Mouse (Mus musculus): ENCODE data around the gene Glb1l. TPM values are rescaled to one million over a fixed set of nuclear protein-coding genes. Genes with fewer than 3 reads are reported as not detected.
A peak's percentile ranks its signal among the peaks of the same experiment; 100 is the strongest.

Gene Glb1l
- total and polyA plus RNA-seq, 2 experiments from 2014 or later = 15.3 to 15.5 TPM

DNA sequence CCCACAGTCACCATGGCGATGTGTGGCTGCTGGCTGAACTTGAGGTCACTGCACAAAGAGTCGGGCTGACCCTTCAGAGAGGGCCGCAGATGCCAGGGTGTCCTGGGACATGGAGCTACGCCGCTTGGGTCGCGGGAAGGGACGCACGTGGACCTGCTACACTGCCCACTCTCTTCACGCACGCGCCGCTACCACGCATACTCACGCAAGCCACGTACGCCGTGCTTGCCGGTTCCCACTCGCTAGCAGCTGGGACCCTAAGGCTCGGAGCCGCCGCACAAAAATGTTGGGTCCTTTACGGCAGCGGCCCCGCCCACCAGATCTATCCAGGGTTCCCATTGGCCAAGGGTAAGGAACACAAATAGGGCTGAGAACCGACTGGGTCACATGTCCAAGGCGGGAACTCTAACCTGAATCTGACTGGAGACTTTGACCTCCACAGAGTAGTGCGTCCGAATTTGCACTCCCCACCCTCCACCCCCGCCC lies 30.5 kb downstream of the Glb1l start, which contains the start of gene Abcb6:
TSS of gene Abcb6 (minus strand) at position 288 of the 486 bp plus-strand sequence.
- WGBS = under 1% methylated on average over 31 of the region's 31 CpGs
- H3K4me1 ChIP-seq (ENCODE audit: insufficient read depth, low read length) = peaks cover 10% of the 10 kb centered on the region
- peak within 1 kb of the TSS; percentile 53 for H3K9ac ChIP-seq (replicated peaks; ENCODE audit: low read length)
- TF ChIP-seq CTCF (IDR thresholded peaks at IDR 0.05; ENCODE audit: low read depth) = no peak
- H3K36me3 ChIP-seq (ENCODE audit: insufficient read depth, low read length) = peaks cover 40% of the 10 kb centered on the region
- no peaks in the 10 kb centered on the region for H3K27me3 ChIP-seq (ENCODE audit: insufficient read depth, low read length)
- ATAC-seq (peak; percentile 93), DNase-seq (ENCODE audit: low spot score) (peak; percentile 96)
- H3K9me3 ChIP-seq (ENCODE audit: low read length) = no peaks in the 10 kb centered on the region
- H3K27ac ChIP-seq = peak within 1 kb of the TSS; percentile 69
- peak within 1 kb of the TSS; percentile 93 for H3K4me2 ChIP-seq (ENCODE audit: low read depth, low read length)
- peak within 1 kb of the TSS; percentile 50 for H3K4me3 ChIP-seq (ENCODE audit: low read length)

DNA sequence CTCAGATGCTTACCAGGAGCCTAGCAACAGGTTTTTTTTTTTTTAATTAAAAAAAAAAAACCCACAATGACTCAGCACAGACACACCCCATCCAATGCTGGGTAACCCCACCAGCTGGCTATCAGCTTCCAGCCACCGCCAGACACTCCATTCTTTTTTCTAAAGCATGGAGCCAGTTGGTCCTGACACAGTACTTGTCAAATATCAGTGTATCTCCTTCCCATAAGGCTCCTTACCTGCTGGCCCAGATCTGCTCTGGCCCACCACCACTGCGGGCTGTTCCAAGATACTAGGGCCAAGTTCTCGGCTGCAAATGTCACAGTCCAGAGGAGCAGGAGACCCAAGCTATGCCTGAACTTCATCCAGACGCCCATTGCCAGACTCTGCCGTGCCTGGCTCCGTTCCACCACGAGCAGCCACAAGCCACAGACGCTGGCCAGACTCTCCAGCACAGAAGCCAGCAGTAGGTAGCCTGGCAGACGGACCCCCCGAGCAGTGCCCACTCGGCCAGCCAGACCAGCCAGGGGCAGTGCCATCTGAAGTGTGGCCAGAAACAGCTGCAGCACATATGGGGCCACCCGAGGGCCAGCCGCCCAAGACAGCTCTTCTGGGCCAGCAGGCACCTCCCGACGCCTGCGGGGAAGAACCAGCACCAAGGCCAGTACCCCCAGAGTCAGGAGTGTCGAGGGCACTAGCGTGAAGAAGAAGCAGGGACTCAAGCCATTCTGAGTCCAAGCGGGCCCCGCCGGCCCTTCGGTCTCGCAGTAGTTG lies 31.1 kb downstream of the Glb1l start:
- Histone ChIP-seq H3K4me2 (ENCODE audit: low read depth, low read length) (peak overlapping the region; percentile 93), H3K27ac (peak overlapping the region; percentile 69), H3K27me3 (ENCODE audit: insufficient read depth, low read length) (no peaks in the 10 kb centered on the region), H3K36me3 (ENCODE audit: insufficient read depth, low read length) (peaks cover 35% of the 10 kb centered on the region), H3K4me3 (ENCODE audit: low read length) (peak overlapping the region; percentile 50), H3K4me1 (ENCODE audit: insufficient read depth, low read length) (peaks cover 10% of the 10 kb centered on the region), H3K9me3 (ENCODE audit: low read length) (no peaks in the 10 kb centered on the region), H3K9ac (replicated peaks; ENCODE audit: low read length) (peak overlapping the region; percentile 53)
- peak; percentile 80 for DNase-seq (ENCODE audit: low spot score)
- no peak for TF ChIP-seq CTCF (IDR thresholded peaks at IDR 0.05; ENCODE audit: low read depth)
- WGBS = 4% methylated on average over 23 of the region's 23 CpGs
- peak; percentile 69 for ATAC-seq

DNA sequence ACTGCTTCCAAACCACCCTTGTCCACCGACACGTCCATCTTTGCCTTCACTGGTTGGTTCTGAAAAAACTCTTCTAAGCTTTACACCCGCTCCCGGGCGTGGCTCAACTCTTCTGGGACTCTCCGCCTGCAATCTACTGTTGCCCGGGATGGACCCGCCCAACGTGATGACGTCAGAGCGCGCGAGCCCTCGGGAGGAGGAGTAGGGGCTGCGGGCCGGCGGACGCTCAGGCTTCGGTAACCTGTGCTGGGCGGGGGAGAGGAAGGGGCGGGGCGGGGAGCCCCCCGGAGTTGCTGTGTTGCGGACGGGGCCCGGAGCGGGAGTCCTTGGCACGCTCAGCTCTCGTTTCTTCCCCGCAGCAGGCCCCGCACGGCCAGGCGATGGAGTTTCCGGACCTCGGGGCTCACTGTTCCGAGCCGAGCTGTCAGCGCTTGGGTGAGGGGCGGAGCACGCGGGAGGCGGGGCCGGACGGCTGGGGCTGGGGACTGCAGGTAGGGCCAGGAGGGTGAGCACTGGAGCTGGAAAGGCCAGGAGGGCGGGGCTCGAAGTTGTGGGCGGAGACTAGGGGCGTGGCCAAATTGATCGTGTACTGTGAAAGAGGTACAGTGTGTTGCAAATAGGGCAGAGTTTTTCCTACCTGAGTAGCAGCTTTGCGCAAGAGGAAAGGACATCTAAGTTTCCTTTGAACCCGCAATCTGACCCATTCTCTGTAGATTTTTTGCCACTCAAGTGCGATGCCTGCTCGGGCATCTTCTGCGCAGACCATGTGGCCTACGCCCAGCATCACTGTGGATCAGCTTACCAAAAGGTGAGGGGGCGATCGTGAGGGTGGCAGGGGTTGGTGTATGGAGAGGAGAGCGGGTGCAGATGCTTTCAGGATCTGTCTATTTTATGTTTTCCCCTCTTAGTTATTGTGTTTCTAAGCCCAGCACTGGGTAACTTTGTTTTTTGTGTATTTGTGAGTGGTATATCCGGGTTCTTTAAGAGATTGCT lies 41.8 kb downstream of the Glb1l start, which contains the start of gene Zfand2b:
TSS of gene Zfand2b (plus strand) at position 175 of the 993 bp plus-strand sequence.
- no peak for TF ChIP-seq CTCF (IDR thresholded peaks at IDR 0.05; ENCODE audit: low read depth)
- ATAC-seq = peak; percentile 97
- H3K27ac ChIP-seq = peak within 1 kb of the TSS; percentile 82
- H3K9me3 ChIP-seq (ENCODE audit: low read length) = no peaks in the 10 kb centered on the region
- peak within 1 kb of the TSS; percentile 75 for H3K4me3 ChIP-seq (ENCODE audit: low read length)
- peak; percentile 96 for DNase-seq (ENCODE audit: low spot score)
- H3K27me3 ChIP-seq (ENCODE audit: insufficient read depth, low read length) = no peaks in the 10 kb centered on the region
- H3K4me1 ChIP-seq (ENCODE audit: insufficient read depth, low read length) = no peaks in the 10 kb centered on the region
- under 1% methylated on average over 58 of the region's 59 CpGs for WGBS
- peak within 1 kb of the TSS; percentile 72 for H3K4me2 ChIP-seq (ENCODE audit: low read depth, low read length)
- H3K36me3 ChIP-seq (ENCODE audit: insufficient read depth, low read length) = peaks cover 38% of the 10 kb centered on the region
- peak within 1 kb of the TSS; percentile 63 for H3K9ac ChIP-seq (replicated peaks; ENCODE audit: low read length)

DNA sequence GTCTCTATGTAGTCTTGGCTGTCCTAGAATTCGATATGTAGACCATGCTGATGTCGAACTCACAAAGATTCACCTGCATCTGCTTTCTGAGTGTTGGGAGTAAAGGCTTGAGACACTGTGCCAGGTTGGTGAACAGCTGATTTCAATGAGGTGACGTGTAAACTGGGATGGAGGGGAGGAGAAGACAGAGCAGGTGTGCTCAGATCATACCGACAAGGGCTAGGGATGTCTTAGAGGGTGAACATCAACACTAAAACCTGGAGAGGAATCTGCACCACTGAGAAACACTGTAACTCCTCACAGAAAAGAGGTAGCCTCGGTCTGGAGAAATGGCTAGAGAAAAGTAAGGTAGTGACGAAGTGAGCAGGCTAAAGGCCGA lies 42.5 kb downstream of the Glb1l start:
- TF ChIP-seq CTCF (IDR thresholded peaks at IDR 0.05; ENCODE audit: low read depth) = no peak
- H3K27me3 ChIP-seq (ENCODE audit: insufficient read depth, low read length) = no peaks in the 10 kb centered on the region
- 11% methylated on average over 7 of the region's 7 CpGs for WGBS
- peak overlapping the region; percentile 82 for H3K27ac ChIP-seq
- peak overlapping the region; percentile 75 for H3K4me3 ChIP-seq (ENCODE audit: low read length)
- peaks cover 31% of the 10 kb centered on the region for H3K36me3 ChIP-seq (ENCODE audit: insufficient read depth, low read length)
- no peaks in the 10 kb centered on the region for H3K4me1 ChIP-seq (ENCODE audit: insufficient read depth, low read length)
- H3K4me2 ChIP-seq (ENCODE audit: low read depth, low read length) = peak overlapping the region; percentile 72
- DNase-seq (ENCODE audit: low spot score) (peak; percentile 42), ATAC-seq (peak; percentile 70)
- H3K9ac ChIP-seq (replicated peaks; ENCODE audit: low read length) = peak overlapping the region; percentile 63; the same call in 1 of the 2 replicates
- H3K9me3 ChIP-seq (ENCODE audit: low read length) = no peaks in the 10 kb centered on the region

DNA sequence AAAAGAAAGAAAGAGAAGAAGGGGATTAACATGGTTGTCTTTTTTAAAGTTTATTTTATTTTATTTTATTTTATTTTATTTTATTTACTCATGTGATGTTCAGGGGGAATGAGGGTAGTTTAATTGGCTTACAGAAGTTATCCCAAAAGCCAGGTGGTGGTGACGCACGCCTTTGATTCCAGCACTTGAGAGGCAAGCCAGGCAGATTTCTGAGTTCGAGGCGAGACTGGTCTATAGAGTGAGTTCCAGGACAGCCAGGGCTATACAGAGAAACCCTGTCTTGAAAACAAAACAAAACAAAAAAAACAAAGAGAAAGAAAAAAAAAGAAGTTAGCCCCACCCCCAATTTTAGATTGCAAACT lies 50.4 kb downstream of the Glb1l start:
- H3K27ac ChIP-seq = no peak overlapping the region
- no peak overlapping the region for H3K4me3 ChIP-seq (ENCODE audit: low read length)
- H3K9me3 ChIP-seq (ENCODE audit: low read length) = no peaks in the 10 kb centered on the region
- DNase-seq (ENCODE audit: low spot score) = no peak
- no peak overlapping the region for H3K4me2 ChIP-seq (ENCODE audit: low read depth, low read length)
- WGBS = 79% methylated on average over 4 of the region's 4 CpGs
- ATAC-seq = no peak
- no peak overlapping the region for H3K9ac ChIP-seq (replicated peaks; ENCODE audit: low read length)
- H3K27me3 ChIP-seq (ENCODE audit: insufficient read depth, low read length) = no peaks in the 10 kb centered on the region
- no peaks in the 10 kb centered on the region for H3K36me3 ChIP-seq (ENCODE audit: insufficient read depth, low read length)
- no peak for TF ChIP-seq CTCF (IDR thresholded peaks at IDR 0.05; ENCODE audit: low read depth)
- no peaks in the 10 kb centered on the region for H3K4me1 ChIP-seq (ENCODE audit: insufficient read depth, low read length)

DNA sequence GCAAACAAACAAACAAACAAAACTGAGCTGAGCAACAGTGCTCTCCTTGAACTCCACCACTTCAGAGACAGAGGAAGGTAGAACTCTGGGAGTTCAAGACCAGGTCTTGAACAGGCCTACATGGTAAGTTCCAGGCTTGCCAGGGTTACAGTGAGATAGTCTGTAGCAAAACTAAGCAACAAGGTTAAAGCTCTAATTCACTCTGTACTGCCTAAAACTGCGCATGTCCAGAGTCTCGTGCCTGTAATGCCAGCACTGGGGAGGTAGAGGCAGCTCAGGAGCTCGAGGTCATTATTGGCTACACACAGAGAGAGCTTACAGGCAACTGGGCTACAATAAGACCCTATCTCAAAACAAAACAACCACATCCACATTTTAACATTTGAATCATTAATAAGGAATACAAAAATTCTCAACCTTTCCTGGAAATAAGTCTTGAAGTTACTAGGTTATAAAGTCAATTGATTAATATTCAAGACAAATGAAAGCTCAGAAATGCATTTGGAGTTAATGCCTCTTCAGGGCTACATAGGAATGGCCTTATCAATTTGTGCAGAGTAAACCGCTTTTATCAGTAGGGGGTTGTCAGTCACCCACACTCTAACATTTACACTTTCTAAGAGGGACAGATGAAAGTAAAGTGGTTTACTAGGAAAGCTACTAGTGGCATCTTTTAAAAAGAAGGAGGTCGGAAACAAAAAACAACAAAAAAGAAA lies 50.9 kb downstream of the Glb1l start:
- no peak overlapping the region for H3K27ac ChIP-seq
- ATAC-seq (no peak), DNase-seq (ENCODE audit: low spot score) (no peak)
- H3K36me3 ChIP-seq (ENCODE audit: insufficient read depth, low read length) = no peaks in the 10 kb centered on the region
- H3K9me3 ChIP-seq (ENCODE audit: low read length) = no peaks in the 10 kb centered on the region
- no peaks in the 10 kb centered on the region for H3K27me3 ChIP-seq (ENCODE audit: insufficient read depth, low read length)
- WGBS = 73% methylated on average over 5 of the region's 5 CpGs
- no peak overlapping the region for H3K4me3 ChIP-seq (ENCODE audit: low read length)
- no peak overlapping the region for H3K9ac ChIP-seq (replicated peaks; ENCODE audit: low read length)
- H3K4me1 ChIP-seq (ENCODE audit: insufficient read depth, low read length) = no peaks in the 10 kb centered on the region
- no peak overlapping the region for H3K4me2 ChIP-seq (ENCODE audit: low read depth, low read length)
- no peak for TF ChIP-seq CTCF (IDR thresholded peaks at IDR 0.05; ENCODE audit: low read depth)

Data from hindbrain, postnatal 0 days (tissue).